Mouse (Mus musculus): ENCODE measurements around the gene A730009L09Rik. TPM values are rescaled to one million over a fixed set of nuclear protein-coding genes. Genes with fewer than 3 reads are reported as not detected.

The A730009L09Rik gene
- not detected in 2 replicates for polyA plus RNA-seq (2015; fragmentation: Nextera tagmentation; extraction: Ambion mirVana)

- H3K27ac ChIP-seq (replicated peaks) = no peak within 1 kb of the TSS
- no peak within 1 kb of the TSS for H3K4me2 ChIP-seq
- no peak within 1 kb of the TSS for H3K4me3 ChIP-seq
- no peaks in the 10 kb centered on the region for H3K36me3 ChIP-seq
- no peak within 1 kb of the TSS for H3K9ac ChIP-seq
- no peaks in the 10 kb centered on the region for H3K27me3 ChIP-seq
- H3K9me3 ChIP-seq = no peaks in the 10 kb centered on the region
- no peaks in the 10 kb centered on the region for H3K4me1 ChIP-seq (replicated peaks)
- ATAC-seq (ENCODE audit: low read depth) = no peak
- 55% methylated on average over 8 of the region's 8 CpGs for WGBS
These were observed at the start of gene A730009L09Rik for GRCm38 (mm10) chr16:84514821-84515220. Gene A730009L09Rik, plus strand, starts transcription at chr16:84515121.

DNA sequence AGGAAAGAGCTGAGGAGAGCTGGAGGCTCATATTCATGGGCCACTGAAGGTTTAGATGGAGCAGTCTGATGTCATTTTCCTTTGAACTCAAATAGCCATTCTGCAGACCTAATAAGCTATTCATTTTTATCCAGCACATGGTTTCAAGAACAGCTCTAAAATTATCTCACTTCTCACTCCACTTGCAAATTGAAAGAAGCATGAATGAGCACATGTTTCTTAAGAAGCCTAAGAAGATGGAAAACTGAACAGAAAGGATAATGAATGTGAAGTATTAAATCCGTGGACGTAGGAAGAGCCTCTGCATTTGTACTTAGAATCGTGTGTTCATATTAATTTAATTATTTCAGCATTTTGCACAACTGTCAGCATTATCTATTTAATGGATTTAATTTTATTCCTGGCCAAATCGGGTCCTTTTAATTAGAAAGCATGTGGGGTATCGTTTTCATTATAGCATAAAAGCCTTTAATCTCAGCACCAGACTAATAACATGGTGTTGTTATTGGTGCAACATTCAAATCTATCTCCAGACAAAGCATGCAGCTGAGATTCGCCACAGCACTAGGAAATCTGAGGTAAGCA is 49.2 kb upstream of the A730009L09Rik start:
- no peaks in the 10 kb centered on the region for H3K4me1 ChIP-seq (replicated peaks)
- H3K4me2 ChIP-seq = no peak overlapping the region
- WGBS = 74% methylated on average over 6 of the region's 6 CpGs
- H3K9me3 ChIP-seq = no peaks in the 10 kb centered on the region
- H3K27ac ChIP-seq (replicated peaks) = no peak overlapping the region
- no peak overlapping the region for H3K9ac ChIP-seq
- H3K27me3 ChIP-seq = no peaks in the 10 kb centered on the region
- H3K36me3 ChIP-seq = no peaks in the 10 kb centered on the region
- H3K4me3 ChIP-seq = no peak overlapping the region
- no peak for ATAC-seq (ENCODE audit: low read depth)

DNA sequence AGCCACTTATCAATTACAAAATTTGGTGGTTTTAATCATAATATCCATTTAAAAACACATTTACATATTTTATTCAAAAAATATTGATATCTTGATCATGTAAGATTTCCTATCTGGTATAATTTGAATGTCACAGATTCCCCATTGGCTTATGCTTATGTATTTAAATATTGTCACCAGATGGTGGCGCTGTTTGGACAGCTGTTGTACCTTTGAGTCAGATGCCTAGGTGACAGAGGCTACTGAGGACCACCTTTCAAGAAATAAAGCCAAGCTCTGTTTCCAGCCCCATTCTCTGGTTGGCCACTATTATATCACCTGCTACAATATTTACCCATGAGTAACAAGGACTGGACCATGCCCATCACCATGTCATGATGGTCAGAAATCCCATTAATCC is 46.0 kb upstream of the A730009L09Rik start:
- WGBS = 8% methylated on average over 1 of the region's 1 CpGs

DNA sequence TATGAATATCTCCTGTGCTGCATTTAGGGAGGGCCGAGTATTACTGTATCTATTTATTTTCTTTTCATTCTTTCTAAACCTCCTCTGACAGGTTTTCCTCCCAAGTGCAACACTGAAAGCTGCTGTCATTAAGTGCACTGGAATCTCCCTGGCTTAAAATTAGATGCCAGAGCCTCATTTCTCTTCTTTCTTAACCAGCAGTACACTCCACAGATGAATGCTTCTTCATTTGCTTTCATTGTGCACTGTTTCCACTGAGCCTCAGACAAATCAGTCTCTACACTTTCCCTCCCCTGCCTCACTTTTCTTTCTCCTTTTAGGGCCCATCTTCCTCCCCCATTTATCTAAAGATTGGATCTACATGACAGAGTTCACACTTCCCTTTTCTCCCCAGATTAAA is 44.9 kb upstream of the A730009L09Rik start:
- Histone ChIP-seq H3K9ac (no peak overlapping the region), H3K9me3 (no peaks in the 10 kb centered on the region), H3K4me2 (no peak overlapping the region), H3K27me3 (no peaks in the 10 kb centered on the region), H3K27ac (replicated peaks) (no peak overlapping the region), H3K4me3 (no peak overlapping the region), H3K4me1 (replicated peaks) (no peaks in the 10 kb centered on the region), H3K36me3 (no peaks in the 10 kb centered on the region)
- WGBS = 73% methylated on average over 1 of the region's 1 CpGs
- ATAC-seq (ENCODE audit: low read depth) = peak; percentile 8; the same call in 1 of the 2 replicates

More for the DNA sequence above, 46.0 kb upstream of the A730009L09Rik start:
- H3K4me3 ChIP-seq = no peak overlapping the region
- H3K27ac ChIP-seq (replicated peaks) = no peak overlapping the region
- no peaks in the 10 kb centered on the region for H3K9me3 ChIP-seq
- no peaks in the 10 kb centered on the region for H3K36me3 ChIP-seq
- no peak for ATAC-seq (ENCODE audit: low read depth)
- H3K27me3 ChIP-seq = no peaks in the 10 kb centered on the region
- H3K4me2 ChIP-seq = no peak overlapping the region
- no peak overlapping the region for H3K9ac ChIP-seq
- no peaks in the 10 kb centered on the region for H3K4me1 ChIP-seq (replicated peaks)

DNA sequence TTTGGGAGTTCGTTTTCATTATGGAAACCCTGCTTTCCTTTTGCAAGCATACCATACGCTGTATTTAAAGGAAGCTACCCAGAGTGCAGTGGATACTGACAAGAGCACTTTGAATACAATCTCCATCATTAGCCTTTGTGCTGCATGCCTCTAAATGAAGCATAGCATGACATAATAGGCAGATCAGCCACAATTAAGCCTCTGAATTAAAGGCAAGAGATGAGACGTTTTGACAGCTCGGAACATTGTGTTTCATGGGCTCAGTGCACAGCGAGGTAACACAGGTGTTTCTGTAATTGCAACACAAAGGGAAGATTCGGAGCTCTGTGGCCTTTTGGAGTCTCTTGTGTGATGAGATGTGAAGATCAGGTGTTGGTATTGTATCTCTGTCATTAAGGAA is 41.5 kb upstream of the A730009L09Rik start:
- H3K4me1 ChIP-seq (replicated peaks) = no peaks in the 10 kb centered on the region
- no peaks in the 10 kb centered on the region for H3K27me3 ChIP-seq
- no peak for ATAC-seq (ENCODE audit: low read depth)
- H3K27ac ChIP-seq (replicated peaks) = no peak overlapping the region
- H3K9me3 ChIP-seq = no peaks in the 10 kb centered on the region
- no peak overlapping the region for H3K4me3 ChIP-seq
- WGBS = 77% methylated on average over 6 of the region's 6 CpGs
- H3K36me3 ChIP-seq = no peaks in the 10 kb centered on the region
- no peak overlapping the region for H3K9ac ChIP-seq
- H3K4me2 ChIP-seq = no peak overlapping the region

- H3K27ac ChIP-seq (replicated peaks) = no peak overlapping the region
- no peak overlapping the region for H3K4me3 ChIP-seq
- no peaks in the 10 kb centered on the region for H3K36me3 ChIP-seq
- no peak for ATAC-seq (ENCODE audit: low read depth)
- no peaks in the 10 kb centered on the region for H3K27me3 ChIP-seq
- no peak overlapping the region for H3K4me2 ChIP-seq
- 81% methylated on average over 4 of the region's 4 CpGs for WGBS
- H3K4me1 ChIP-seq (replicated peaks) = no peaks in the 10 kb centered on the region
- no peaks in the 10 kb centered on the region for H3K9me3 ChIP-seq
- H3K9ac ChIP-seq = no peak overlapping the region
These were observed 40.2 kb upstream of the A730009L09Rik start for GRCm38 (mm10) chr16:84474712-84475111.

DNA sequence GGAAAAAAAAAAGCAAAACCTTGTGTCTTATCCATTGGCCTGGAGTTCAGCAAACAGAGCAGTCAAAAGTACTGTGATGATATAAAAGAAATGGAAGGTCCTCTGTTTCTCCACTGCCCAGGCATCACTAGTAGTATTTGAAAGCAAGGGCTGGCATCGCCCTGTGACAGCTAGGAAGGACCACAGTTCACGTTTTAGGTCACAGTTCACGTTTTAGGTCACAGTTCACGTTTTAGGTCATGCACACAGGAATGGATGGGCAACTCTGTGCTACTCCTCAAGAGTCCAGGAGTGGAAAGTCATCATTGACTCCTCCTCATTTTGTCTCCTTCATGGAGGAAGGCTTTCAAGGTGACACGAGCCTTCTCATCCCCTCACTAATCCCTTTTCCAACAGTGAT is 38.0 kb upstream of the A730009L09Rik start:
- ATAC-seq (ENCODE audit: low read depth) = no peak
- no peaks in the 10 kb centered on the region for H3K27me3 ChIP-seq
- H3K4me3 ChIP-seq = no peak overlapping the region
- H3K9ac ChIP-seq = no peak overlapping the region
- no peaks in the 10 kb centered on the region for H3K9me3 ChIP-seq
- no peak overlapping the region for H3K4me2 ChIP-seq
- H3K27ac ChIP-seq (replicated peaks) = no peak overlapping the region
- no peaks in the 10 kb centered on the region for H3K4me1 ChIP-seq (replicated peaks)
- no peaks in the 10 kb centered on the region for H3K36me3 ChIP-seq
- 83% methylated on average over 5 of the region's 5 CpGs for WGBS

DNA sequence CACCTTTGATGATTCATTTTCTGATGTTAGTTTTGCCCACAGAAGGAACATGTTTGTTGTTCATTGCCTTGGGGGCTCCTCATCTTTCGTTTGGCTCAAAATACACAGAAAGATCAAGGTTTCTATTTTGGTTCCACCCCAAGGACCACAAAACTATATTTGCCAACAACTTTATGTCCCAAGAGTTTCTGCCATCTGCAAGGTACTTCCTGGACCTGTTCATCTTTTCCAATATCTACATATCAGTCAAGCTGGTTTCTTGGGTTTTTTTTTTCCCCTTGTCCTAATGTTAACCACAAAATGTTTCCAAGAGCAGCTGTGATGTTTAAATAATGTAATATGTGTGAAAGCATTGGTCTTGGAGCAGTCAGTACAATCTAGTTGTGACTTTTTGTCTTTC is 37.4 kb upstream of the A730009L09Rik start:
- H3K4me1 ChIP-seq (replicated peaks) = no peaks in the 10 kb centered on the region
- no peak overlapping the region for H3K9ac ChIP-seq
- 81% methylated on average over 1 of the region's 1 CpGs for WGBS
- no peaks in the 10 kb centered on the region for H3K36me3 ChIP-seq
- ATAC-seq (ENCODE audit: low read depth) = no peak
- no peaks in the 10 kb centered on the region for H3K9me3 ChIP-seq
- H3K4me3 ChIP-seq = no peak overlapping the region
- no peaks in the 10 kb centered on the region for H3K27me3 ChIP-seq
- no peak overlapping the region for H3K27ac ChIP-seq (replicated peaks)
- no peak overlapping the region for H3K4me2 ChIP-seq

GRCm38 (mm10) chr16:84477952-84478351 is 37.0 kb upstream of the A730009L09Rik start:
- Histone ChIP-seq H3K9me3 (no peaks in the 10 kb centered on the region), H3K4me3 (no peak overlapping the region), H3K9ac (no peak overlapping the region), H3K27me3 (no peaks in the 10 kb centered on the region), H3K4me1 (replicated peaks) (no peaks in the 10 kb centered on the region), H3K27ac (replicated peaks) (no peak overlapping the region), H3K36me3 (no peaks in the 10 kb centered on the region), H3K4me2 (no peak overlapping the region)
- no peak for ATAC-seq (ENCODE audit: low read depth)
- WGBS = 80% methylated on average over 6 of the region's 6 CpGs

DNA sequence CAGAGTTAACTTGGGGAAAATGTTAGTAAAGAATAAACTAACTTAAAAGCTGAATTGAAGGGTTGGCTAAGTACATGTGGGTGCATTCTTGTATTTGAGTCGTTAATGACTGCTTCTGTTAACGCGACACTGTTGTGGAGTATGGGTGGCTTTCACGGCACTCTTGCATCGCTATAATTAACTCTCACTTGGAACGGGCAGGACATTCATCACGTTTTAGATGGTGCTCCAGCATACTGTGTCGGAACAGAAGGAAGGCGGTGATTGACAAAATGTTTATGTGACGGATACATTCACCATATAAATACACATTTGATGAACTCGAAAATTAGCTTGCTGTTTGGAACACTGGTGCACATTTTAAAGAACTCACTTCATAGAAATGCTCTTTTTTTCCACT is 29.0 kb upstream of the A730009L09Rik start:
- ATAC-seq (ENCODE audit: low read depth) = no peak
- H3K9ac ChIP-seq = no peak overlapping the region
- H3K4me3 ChIP-seq = no peak overlapping the region
- H3K4me1 ChIP-seq (replicated peaks) = no peaks in the 10 kb centered on the region
- no peaks in the 10 kb centered on the region for H3K36me3 ChIP-seq
- WGBS = 87% methylated on average over 11 of the region's 11 CpGs
- H3K9me3 ChIP-seq = no peaks in the 10 kb centered on the region
- H3K27me3 ChIP-seq = no peaks in the 10 kb centered on the region
- no peak overlapping the region for H3K27ac ChIP-seq (replicated peaks)
- H3K4me2 ChIP-seq = no peak overlapping the region

DNA sequence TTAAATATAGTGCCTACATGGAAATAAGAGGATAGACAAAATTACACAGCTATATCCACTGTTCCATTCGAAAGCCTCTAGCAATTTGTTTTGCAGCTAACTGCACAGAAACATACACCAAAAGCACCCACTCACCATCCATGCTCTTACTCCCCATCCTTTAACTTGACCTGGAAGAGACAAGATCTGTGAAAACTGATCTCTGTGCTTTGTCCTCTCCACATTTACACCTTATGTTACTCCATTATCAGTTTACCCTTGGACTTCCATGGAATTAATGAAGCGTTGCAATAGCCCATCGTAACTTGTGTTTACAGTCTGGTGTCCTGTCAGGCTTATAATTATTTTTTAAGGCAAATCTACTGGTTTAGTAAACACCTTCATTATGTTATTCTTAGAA is 20.1 kb upstream of the A730009L09Rik start:
- no peaks in the 10 kb centered on the region for H3K27me3 ChIP-seq
- WGBS = 81% methylated on average over 3 of the region's 3 CpGs
- 0 out of 2 replicates have a peak, but pooled peaks cover 7% of the 10 kb centered on the region for H3K4me1 ChIP-seq (replicated peaks)
- H3K36me3 ChIP-seq = no peaks in the 10 kb centered on the region
- H3K9ac ChIP-seq = no peak overlapping the region
- no peak overlapping the region for H3K4me3 ChIP-seq
- no peaks in the 10 kb centered on the region for H3K9me3 ChIP-seq
- no peak for ATAC-seq (ENCODE audit: low read depth)
- peak overlapping the region; percentile 20; the same call in 1 of the 2 replicates for H3K4me2 ChIP-seq
- H3K27ac ChIP-seq (replicated peaks) = no peak overlapping the region

DNA sequence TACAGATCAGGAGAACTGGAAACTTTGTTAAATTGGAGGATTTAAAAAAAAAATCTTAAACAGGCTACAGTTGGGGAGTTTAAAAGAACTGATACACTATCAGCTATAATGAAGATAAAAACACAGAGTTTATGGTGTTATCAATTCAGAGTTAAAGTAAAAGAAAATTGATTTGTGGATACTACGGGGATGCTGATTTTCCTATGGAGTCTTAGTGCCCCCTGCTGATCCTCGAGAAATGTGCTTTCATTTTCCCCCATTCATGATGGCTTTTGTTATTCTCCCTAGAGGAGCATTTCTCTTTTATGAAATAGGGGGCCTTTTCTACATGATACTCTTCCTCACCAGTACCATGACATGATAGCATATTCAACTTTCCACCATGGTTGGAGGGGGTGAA is 19.5 kb upstream of the A730009L09Rik start:
- no peaks in the 10 kb centered on the region for H3K27me3 ChIP-seq
- no peaks in the 10 kb centered on the region for H3K9me3 ChIP-seq
- H3K4me2 ChIP-seq = peak overlapping the region; percentile 20; the same call in 1 of the 2 replicates
- no peak overlapping the region for H3K4me3 ChIP-seq
- ATAC-seq (ENCODE audit: low read depth) = no peak
- WGBS = 50% methylated on average over 2 of the region's 2 CpGs
- no peak overlapping the region for H3K27ac ChIP-seq (replicated peaks)
- H3K4me1 ChIP-seq (replicated peaks) = 0 out of 2 replicates have a peak, but pooled peaks cover 7% of the 10 kb centered on the region
- no peak overlapping the region for H3K9ac ChIP-seq
- no peaks in the 10 kb centered on the region for H3K36me3 ChIP-seq

DNA sequence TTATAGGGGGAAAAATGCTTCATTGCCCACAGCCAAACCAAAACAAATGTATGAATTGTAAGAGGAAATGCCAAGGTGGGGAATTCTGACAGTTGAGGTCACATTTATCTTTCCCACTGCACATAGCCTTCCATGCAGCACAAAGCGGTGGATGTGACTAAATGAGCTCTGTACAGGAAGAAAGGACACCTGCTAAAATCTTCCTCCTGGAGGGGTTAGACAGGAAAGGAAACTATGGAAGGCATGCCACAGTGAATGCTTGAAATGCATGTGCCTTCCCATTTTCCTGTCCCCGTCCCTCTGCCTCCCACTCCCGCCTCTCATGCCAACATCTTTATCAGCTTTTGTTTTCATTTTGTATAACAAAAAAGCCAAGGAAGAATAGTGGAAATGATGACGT is 7.2 kb upstream of the A730009L09Rik start:
- H3K27me3 ChIP-seq = no peaks in the 10 kb centered on the region
- ATAC-seq (ENCODE audit: low read depth) = no peak
- no peaks in the 10 kb centered on the region for H3K36me3 ChIP-seq
- 74% methylated on average over 4 of the region's 4 CpGs for WGBS
- H3K4me1 ChIP-seq (replicated peaks) = no peaks in the 10 kb centered on the region
- H3K4me2 ChIP-seq = no peak overlapping the region
- no peak overlapping the region for H3K9ac ChIP-seq
- H3K27ac ChIP-seq (replicated peaks) = no peak overlapping the region
- H3K9me3 ChIP-seq = peaks cover 3% of the 10 kb centered on the region; the same call in 1 of the 2 replicates
- H3K4me3 ChIP-seq = no peak overlapping the region
